Mouse (Mus musculus) lung, postnatal 0 days (tissue): Measurements from ENCODE around the gene Ergic3.

Source experiments
- CTCF ChIP-seq: IDR thresholded peaks from 2 replicates; pipeline ENCODE4 v1.5.1; 2016; ENCODE audit warnings: antibody characterized with exemption, mild to moderate bottlenecking
- EP300 ChIP-seq: IDR thresholded peaks from 2 replicates; pipeline ENCODE4 v1.6.1; 2016; ENCODE audit warnings: antibody characterized with exemption, mild to moderate bottlenecking, control low read depth

DNA sequence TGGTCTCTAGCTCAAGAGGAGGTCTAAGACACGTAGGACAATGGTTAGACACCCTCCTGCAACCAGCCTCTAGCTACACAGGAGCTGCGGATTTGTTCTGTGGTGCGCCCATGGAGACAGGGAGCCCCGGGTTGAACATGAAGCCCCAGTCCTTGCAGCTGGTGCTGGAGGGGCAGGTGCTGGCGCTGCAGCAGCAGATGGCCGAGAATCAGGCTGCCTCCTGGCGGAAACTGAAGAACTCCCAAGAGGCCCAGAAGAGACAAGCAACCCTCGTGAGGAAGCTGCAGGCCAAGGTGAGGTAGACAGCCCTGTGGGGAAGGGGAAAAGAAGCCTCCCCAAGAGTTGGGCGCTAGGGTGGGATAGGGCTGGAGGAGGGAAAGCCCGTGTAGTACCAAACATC lies 46.0 kb upstream of the Ergic3 start:
- TF ChIP-seq CTCF (no peak), EP300 (no peak)
